ENCODE assay signal across 8 mouse cellular contexts in the genomic region with DNA sequence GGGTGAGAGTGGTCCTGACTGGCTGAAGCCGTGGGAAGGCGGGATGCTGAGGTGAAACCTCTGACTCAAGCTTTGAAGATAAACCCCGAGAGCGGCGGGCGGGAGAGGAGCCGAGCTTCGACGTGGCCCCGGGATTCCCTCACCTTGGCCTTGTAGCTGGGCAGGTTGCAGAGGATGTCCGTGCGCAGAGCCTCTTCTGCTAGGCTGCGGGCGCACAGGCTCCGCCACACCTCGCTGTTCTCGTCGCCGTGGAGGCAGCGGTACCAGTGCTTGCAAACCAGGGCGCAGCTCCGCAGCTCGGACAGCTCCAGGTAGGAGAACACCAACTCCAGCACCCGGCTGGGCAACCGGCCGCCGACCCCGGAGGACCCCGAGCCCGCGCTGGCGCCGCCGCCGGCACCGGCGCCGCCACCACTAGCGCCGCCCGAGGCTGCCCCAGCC. TPM values are rescaled to one million over a fixed set of nuclear protein-coding genes. Genes with fewer than 3 reads are reported as not detected.
DNase-seq lines count a peak whose midpoint lies in the region; ATAC-seq and TF ChIP-seq lines count a peak whose summit lies in the region.

No protein-coding gene starts in this region.

- DNase-seq in 3134 (ENCODE audit: extremely low read depth, insufficient read length, low spot score) = peak; percentile 86
- no peak for DNase-seq in Patski (ENCODE audit: low read depth, low spot score)
- peak; percentile 78 for DNase-seq in cerebellum, postnatal 10 days
- DNase-seq in frontal cortex, postnatal 14 days (ENCODE audit: low spot score in 2 of 2) = peak; percentile 22 to 43
- peak; percentile 3 for DNase-seq in limb, embryonic 14.5 days (ENCODE audit: low spot score)

- POLR2A ChIA-PET in Patski (lab: Charles Lee) = interaction anchor here (0.6 kb wide), 1 partner anchor 1382 kb away, joined by 3 read pairs; no protein-coding TSS in a partner anchor

- no peak for TF ChIP-seq POLR2A in limb, embryonic 14.5 days (IDR thresholded peaks at IDR 0.05; ENCODE audit: borderline replicate concordance, extremely low read depth, insufficient read depth, insufficient read length)

- in situ Hi-C loops in Patski (cut with MboI; ENCODE audit: low pct_unique_long_range_greater_than_20kb) = no loop called here

- peaks cover 8% of the 10 kb centered on the region for H3K4me1 ChIP-seq in intestine, embryonic 15.5 days (replicated peaks)
- H3K4me1 ChIP-seq in limb, embryonic 14.5 days (ENCODE audit: control insufficient read depth, insufficient read depth, low read length) = peaks cover 15% of the 10 kb centered on the region
- peaks cover 39% of the 10 kb centered on the region for H3K4me1 ChIP-seq in midbrain, embryonic 15.5 days
- peaks cover 17% of the 10 kb centered on the region for H3K4me1 ChIP-seq in stomach, embryonic 16.5 days (ENCODE audit: control insufficient read depth, insufficient read depth, low read length)

- 0% methylated on average over 41 of the region's 41 CpGs for WGBS in intestine, embryonic 15.5 days
- WGBS in limb, embryonic 14.5 days = 0% methylated on average over 36 of the region's 41 CpGs
- under 1% methylated on average over 24 of the region's 41 CpGs for WGBS in midbrain, embryonic 15.5 days
- 0% methylated on average over 41 of the region's 41 CpGs for WGBS in stomach, embryonic 16.5 days

- peak overlapping the region; percentile 71 for H3K4me2 ChIP-seq in intestine, embryonic 15.5 days (replicated peaks)
- H3K4me2 ChIP-seq in limb, embryonic 14.5 days (replicated peaks; ENCODE audit: low read depth, low read length, severe bottlenecking) = peak overlapping the region; percentile 70
- H3K4me2 ChIP-seq in midbrain, embryonic 15.5 days = peak overlapping the region; percentile 83
- H3K4me2 ChIP-seq in stomach, embryonic 16.5 days (ENCODE audit: low read depth, low read length) = peak overlapping the region; percentile 66

- no peaks in the 10 kb centered on the region for H3K36me3 ChIP-seq in intestine, embryonic 15.5 days
- no peaks in the 10 kb centered on the region for H3K36me3 ChIP-seq in limb, embryonic 14.5 days (ENCODE audit: control insufficient read depth, insufficient read depth, low read length)
- H3K36me3 ChIP-seq in midbrain, embryonic 15.5 days (replicated peaks) = no peaks in the 10 kb centered on the region
- H3K36me3 ChIP-seq in stomach, embryonic 16.5 days (ENCODE audit: control insufficient read depth, insufficient read depth, low read length) = no peaks in the 10 kb centered on the region

- no peak for TF ChIP-seq CTCF in Patski (IDR thresholded peaks at IDR 0.05)

- CTCF ChIA-PET in Patski (lab: Charles Lee) = interaction anchor here (1.1 kb wide), 1 partner anchor 14 kb away, joined by 3 read pairs; no protein-coding TSS in a partner anchor

- H3K27ac ChIP-seq in intestine, embryonic 15.5 days = peak overlapping the region; percentile 97
- H3K27ac ChIP-seq in limb, embryonic 14.5 days (replicated peaks; ENCODE audit: low read depth, low read length) = peak overlapping the region; percentile 94
- H3K27ac ChIP-seq in midbrain, embryonic 15.5 days = peak overlapping the region; percentile 93
- peak overlapping the region; percentile 93 for H3K27ac ChIP-seq in stomach, embryonic 16.5 days (ENCODE audit: low read length)

- H3K9me3 ChIP-seq in intestine, embryonic 15.5 days = no peaks in the 10 kb centered on the region
- H3K9me3 ChIP-seq in limb, embryonic 14.5 days (ENCODE audit: control insufficient read depth, low read length) = no peaks in the 10 kb centered on the region
- H3K9me3 ChIP-seq in midbrain, embryonic 15.5 days = no peaks in the 10 kb centered on the region
- H3K9me3 ChIP-seq in stomach, embryonic 16.5 days (replicated peaks; ENCODE audit: control insufficient read depth, low read length) = no peaks in the 10 kb centered on the region

- ATAC-seq in Patski = peak; percentile 45
- peak; percentile 64; the same call in 1 of the 2 replicates for ATAC-seq in intestine, embryonic 15.5 days
- ATAC-seq in limb, embryonic 14.5 days (ENCODE audit: low FRiP score, low read depth) = peak; percentile 26; the same call in 1 of the 2 replicates
- ATAC-seq in midbrain, embryonic 15.5 days (replicated peaks) = peak; percentile 63
- peak; percentile 27 for ATAC-seq in stomach, embryonic 16.5 days (ENCODE audit: insufficient read depth, low FRiP score)

- peak overlapping the region; percentile 98 for H3K4me3 ChIP-seq in intestine, embryonic 15.5 days (replicated peaks)
- peak overlapping the region; percentile 67 for H3K4me3 ChIP-seq in limb, embryonic 14.5 days (replicated peaks; ENCODE audit: low read length)
- peak overlapping the region; percentile 99 for H3K4me3 ChIP-seq in midbrain, embryonic 15.5 days
- peak overlapping the region; percentile 77 for H3K4me3 ChIP-seq in stomach, embryonic 16.5 days (replicated peaks; ENCODE audit: low read length)

- H3K27me3 ChIP-seq in Patski = no peaks in the 10 kb centered on the region
- H3K27me3 ChIP-seq in intestine, embryonic 15.5 days (replicated peaks) = no peaks in the 10 kb centered on the region
- no peaks in the 10 kb centered on the region for H3K27me3 ChIP-seq in limb, embryonic 14.5 days (ENCODE audit: control insufficient read depth, insufficient read depth, low read length)
- H3K27me3 ChIP-seq in midbrain, embryonic 15.5 days (replicated peaks) = no peaks in the 10 kb centered on the region
- no peaks in the 10 kb centered on the region for H3K27me3 ChIP-seq in stomach, embryonic 16.5 days (ENCODE audit: control insufficient read depth, insufficient read depth, low read length)

- H3K9ac ChIP-seq in intestine, embryonic 15.5 days = peak overlapping the region; percentile 94
- peak overlapping the region; percentile 81 for H3K9ac ChIP-seq in limb, embryonic 14.5 days (ENCODE audit: low read depth, low read length, severe bottlenecking)
- H3K9ac ChIP-seq in midbrain, embryonic 15.5 days = peak overlapping the region; percentile 89
- H3K9ac ChIP-seq in stomach, embryonic 16.5 days (ENCODE audit: low read length) = peak overlapping the region; percentile 94

RNA-seq across cellular contexts. Expression of gene Fbxo45, which starts 0.6 kb away (rescaled TPM):
- polyA plus RNA-seq in Patski (2021) = 11.0 TPM
- polyA plus RNA-seq in intestine, embryonic 15.5 days (2015; fragmentation: Nextera tagmentation; extraction: Ambion mirVana) = 11.4 and 11.5 TPM in 2 replicates
- polyA plus RNA-seq in limb, embryonic 14.5 days (2012; rRNA removed) = 11.7 and 13.3 TPM in 2 replicates
- polyA plus RNA-seq in limb, embryonic 14.5 days (2014; fragmentation: Nextera tagmentation; extraction: Ambion mirVana) = 14.0 and 20.3 TPM in 2 replicates
- 21.1 and 22.6 TPM in 2 replicates for polyA plus RNA-seq in midbrain, embryonic 15.5 days (2015; fragmentation: Nextera tagmentation; extraction: Ambion mirVana)
- 3.5 and 4.3 TPM in 2 replicates for polyA plus RNA-seq in stomach, embryonic 16.5 days (2015; fragmentation: Nextera tagmentation; extraction: Ambion mirVana)

RNA-seq across cellular contexts. Expression of gene Wdr53, which starts 0.7 kb away (rescaled TPM):
- 15.6 TPM for polyA plus RNA-seq in Patski (2021)
- polyA plus RNA-seq in intestine, embryonic 15.5 days (2015; fragmentation: Nextera tagmentation; extraction: Ambion mirVana) = 17.5 and 21.0 TPM in 2 replicates
- 13.7 and 13.8 TPM in 2 replicates for polyA plus RNA-seq in limb, embryonic 14.5 days (2012; rRNA removed)
- 17.8 and 18.1 TPM in 2 replicates for polyA plus RNA-seq in limb, embryonic 14.5 days (2014; fragmentation: Nextera tagmentation; extraction: Ambion mirVana)
- 13.7 and 15.6 TPM in 2 replicates for polyA plus RNA-seq in midbrain, embryonic 15.5 days (2015; fragmentation: Nextera tagmentation; extraction: Ambion mirVana)
- polyA plus RNA-seq in stomach, embryonic 16.5 days (2015; fragmentation: Nextera tagmentation; extraction: Ambion mirVana) = 18.4 and 19.5 TPM in 2 replicates

RNA-seq across cellular contexts. Expression of gene Smco1, which starts 24.9 kb away (rescaled TPM):
- 0.04 TPM for polyA plus RNA-seq in Patski (2021)
- not detected in 2 replicates for polyA plus RNA-seq in intestine, embryonic 15.5 days (2015; fragmentation: Nextera tagmentation; extraction: Ambion mirVana)
- not detected in 2 replicates for polyA plus RNA-seq in limb, embryonic 14.5 days (2012; rRNA removed)
- not detected in 2 replicates for polyA plus RNA-seq in limb, embryonic 14.5 days (2014; fragmentation: Nextera tagmentation; extraction: Ambion mirVana)
- polyA plus RNA-seq in midbrain, embryonic 15.5 days (2015; fragmentation: Nextera tagmentation; extraction: Ambion mirVana) = 0.13 TPM in 1 of 2 replicates, not detected in the other
- 0.15 TPM in 1 of 2 replicates, not detected in the other for polyA plus RNA-seq in stomach, embryonic 16.5 days (2015; fragmentation: Nextera tagmentation; extraction: Ambion mirVana)

RNA-seq across cellular contexts. Expression of gene Rnf168, which starts 30.9 kb away (rescaled TPM):
- 13.8 TPM for polyA plus RNA-seq in Patski (2021)
- 28.0 and 29.0 TPM in 2 replicates for polyA plus RNA-seq in intestine, embryonic 15.5 days (2015; fragmentation: Nextera tagmentation; extraction: Ambion mirVana)
- polyA plus RNA-seq in limb, embryonic 14.5 days (2012; rRNA removed) = 14.1 and 14.8 TPM in 2 replicates
- 28.5 and 31.8 TPM in 2 replicates for polyA plus RNA-seq in limb, embryonic 14.5 days (2014; fragmentation: Nextera tagmentation; extraction: Ambion mirVana)
- 28.4 and 30.5 TPM in 2 replicates for polyA plus RNA-seq in midbrain, embryonic 15.5 days (2015; fragmentation: Nextera tagmentation; extraction: Ambion mirVana)
- polyA plus RNA-seq in stomach, embryonic 16.5 days (2015; fragmentation: Nextera tagmentation; extraction: Ambion mirVana) = 18.4 and 18.6 TPM in 2 replicates
